ENCODE assay signal across 27 mouse cellular contexts in the genomic region with DNA sequence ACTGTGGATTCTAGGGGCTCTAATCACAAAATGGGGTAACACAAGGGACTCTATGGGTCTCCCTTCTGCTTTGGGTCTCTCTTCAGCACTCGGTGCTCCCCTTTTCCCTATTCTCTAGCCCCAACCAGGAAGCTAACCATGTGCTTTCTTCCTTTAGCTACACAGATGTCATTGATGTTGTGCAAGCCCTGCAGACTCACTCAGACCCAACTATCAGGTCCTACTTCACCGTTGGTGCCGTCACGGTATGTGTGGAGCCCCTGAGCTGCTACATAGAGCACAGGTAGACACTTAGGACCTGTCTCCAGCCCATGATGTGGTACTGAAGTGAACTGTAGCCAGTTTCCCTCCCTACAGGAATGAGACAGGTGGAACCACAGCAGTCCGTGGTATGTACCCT. TPM values are rescaled to one million over a fixed set of nuclear protein-coding genes. Genes with fewer than 3 reads are reported as not detected.
DNase-seq lines count a peak whose midpoint lies in the region; TF ChIP-seq lines count a peak whose summit lies in the region.
"Had no signal": no experiment of that assay in that cellular context is flagged by ENCODE, and none has a peak within 500 bp of the region (broad histone marks: within the 10 kb centered on the region; RNA-seq: fewer than 3 reads in every experiment).

No protein-coding gene starts in this region.

- no peak overlapping the region for H3K4me3 ChIP-seq in gastrocnemius, adult 2 months
- H3K4me3 ChIP-seq: embryonic facial prominence, embryonic 13.5 days; embryonic facial prominence, embryonic 15.5 days; erythroblast, embryonic 14.5 days; forebrain, embryonic 10.5 days; forebrain, embryonic 12.5 days had no signal

- DNase-seq in gastrocnemius, adult 2 months = no peak
- DNase-seq in gastrocnemius, adult 8-10 months (ENCODE audit: low spot score in 2 of 2) = no peak
- peak; percentile 1 for DNase-seq in gastrocnemius, postnatal 25 days
- DNase-seq in gastrocnemius, postnatal 14 days = no peak
- DNase-seq in heart, postnatal 4 days = peak; percentile 3
- no peak for DNase-seq in heart, postnatal 25 days (ENCODE audit: low spot score)
- DNase-seq in urinary bladder, postnatal 4 days (ENCODE audit: low spot score in 2 of 2) = peak; percentile 13 to 43
- DNase-seq in urinary bladder, postnatal 36 days (ENCODE audit: low spot score in 2 of 2) = no peak
- DNase-seq: adrenal gland, adult 2 months; adrenal gland, postnatal 10 days; adrenal gland, postnatal 25 days; cerebellum, adult 11 months; cerebellum, adult 18-20 months; cerebellum, adult 8-10 months; cerebellum, adult 9-11 months; cerebellum, postnatal 14 days; cerebellum, postnatal 36 days; embryo, embryonic 11 days had no signal

- no peak for TF ChIP-seq CTCF in gastrocnemius, adult 2 months (IDR thresholded peaks at IDR 0.05)

- H3K27ac ChIP-seq in gastrocnemius, adult 2 months = peak overlapping the region; percentile 31; the same call in 1 of the 2 replicates
- H3K27ac ChIP-seq: embryonic facial prominence, embryonic 13.5 days; embryonic facial prominence, embryonic 15.5 days; forebrain, embryonic 10.5 days; forebrain, embryonic 12.5 days had no signal

- intact Hi-C loops in gastrocnemius, adult 2 months (cut with DNase I) = no loop called here
- intact Hi-C loops in gastrocnemius, postnatal 14 days (cut with DNase I; ENCODE audit: low total_unique reads) = no loop called here
- intact Hi-C loops in heart, postnatal 25 days (cut with DNase I) = loop anchor here (2.0 kb wide), 1 partner anchor 373 kb away; no protein-coding TSS in a partner anchor

RNA-seq across cellular contexts. Expression of gene Siglec1, which starts 19.4 kb away (rescaled TPM):
- under 1 TPM; 0.36 to 0.39 TPM for total RNA-seq in gastrocnemius, adult 2 months (2021)
- total RNA-seq in gastrocnemius, adult 8-10 months (2022) = under 1 TPM; 0.19 to 0.72 (median 0.47) TPM
- 1 to 10 TPM in 1 of 2 experiments, under 1 TPM in 1; 0.64 to 1.2 TPM for total RNA-seq in gastrocnemius, postnatal 25 days (2021)
- total RNA-seq in gastrocnemius, postnatal 14 days (2021) = under 1 TPM; 0.78 to 0.90 TPM
- under 1 TPM; 0.52 to 0.79 TPM for total RNA-seq in heart, postnatal 4 days (2021)
- total RNA-seq in heart, postnatal 25 days (2021) = 1 to 10 TPM; 1.6 to 2.2 TPM

RNA-seq across cellular contexts. Expression of gene Hspa12b, which starts 21.1 kb away (rescaled TPM):
- 10 to 100 TPM; 11.7 to 14.8 TPM for total RNA-seq in gastrocnemius, adult 2 months (2021)
- total RNA-seq in gastrocnemius, adult 8-10 months (2022) = 1 to 10 TPM; 6.8 to 9.2 (median 6.9) TPM
- total RNA-seq in gastrocnemius, postnatal 25 days (2021) = 10 to 100 TPM; 14.5 to 16.6 TPM
- total RNA-seq in gastrocnemius, postnatal 14 days (2021) = 10 to 100 TPM; 14.5 to 18.3 TPM
- 10 to 100 TPM; 40.3 to 40.6 TPM for total RNA-seq in heart, postnatal 4 days (2021)
- 10 to 100 TPM; 32.5 to 43.1 TPM for total RNA-seq in heart, postnatal 25 days (2021)

RNA-seq across cellular contexts. Expression of gene Gm11037, which starts 27.3 kb away (rescaled TPM):
- total RNA-seq in gastrocnemius, adult 2 months (2021) = not detected
- not detected for total RNA-seq in gastrocnemius, adult 8-10 months (2022)
- total RNA-seq in gastrocnemius, postnatal 25 days (2021) = not detected
- not detected for total RNA-seq in gastrocnemius, postnatal 14 days (2021)
- total RNA-seq in heart, postnatal 4 days (2021) = not detected
- total RNA-seq in heart, postnatal 25 days (2021) = not detected
- total RNA-seq: adrenal gland, adult 2 months; adrenal gland, postnatal 10 days; adrenal gland, postnatal 25 days; adrenal gland, postnatal 4 days; common myeloid progenitor, adult 5-6 weeks; ES-E14; MEL had no signal

RNA-seq across cellular contexts. Expression of gene Adam33, which starts 42.4 kb away (rescaled TPM):
- 1 to 10 TPM; 2.5 TPM for total RNA-seq in gastrocnemius, adult 2 months (2021)
- total RNA-seq in gastrocnemius, adult 8-10 months (2022) = 1 to 10 TPM in 3 of 4 experiments, under 1 TPM in 1; 0.82 to 1.8 (median 1.3) TPM
- 1 to 10 TPM; 1.7 to 4.7 TPM for total RNA-seq in gastrocnemius, postnatal 25 days (2021)
- total RNA-seq in gastrocnemius, postnatal 14 days (2021) = 1 to 10 TPM; 2.5 to 3.9 TPM
- total RNA-seq in heart, postnatal 4 days (2021) = 1 to 10 TPM; 2.4 to 3.2 TPM
- 1 to 10 TPM in 1 of 2 experiments, under 1 TPM in 1; 0.99 to 2.3 TPM for total RNA-seq in heart, postnatal 25 days (2021)
- total RNA-seq: common myeloid progenitor, adult 5-6 weeks had no signal

RNA-seq across cellular contexts. Expression of gene 1700037H04Rik, which starts 53.9 kb away (rescaled TPM):
- total RNA-seq in gastrocnemius, adult 2 months (2021) = 1 to 10 TPM; 3.6 to 4.5 TPM
- 1 to 10 TPM; 2.6 to 5.9 (median 4.4) TPM for total RNA-seq in gastrocnemius, adult 8-10 months (2022)
- total RNA-seq in gastrocnemius, postnatal 25 days (2021) = 1 to 10 TPM; 3.3 to 6.6 TPM
- 1 to 10 TPM; 5.8 to 6.2 TPM for total RNA-seq in gastrocnemius, postnatal 14 days (2021)
- 10 to 100 TPM; 23.4 to 26.0 TPM for total RNA-seq in heart, postnatal 4 days (2021)
- total RNA-seq in heart, postnatal 25 days (2021) = 10 to 100 TPM; 11.5 to 12.2 TPM

Comparison
In these comparisons a context has a peak if more than half of its experiments do, and no peak if none do; other contexts are left out.
1. DNase-seq: peak in gastrocnemius, postnatal 25 days (single experiment), heart, postnatal 4 days (single experiment) and urinary bladder, postnatal 4 days (2 of 2); none in gastrocnemius, adult 2 months (single experiment), gastrocnemius, adult 8-10 months (0 of 2), gastrocnemius, postnatal 14 days (single experiment), heart, postnatal 25 days (single experiment) and urinary bladder, postnatal 36 days (0 of 2).